Mouse (Mus musculus) lung, postnatal 4 days (tissue): ENCODE data around the gene Scn2b.

ENCODE experiments used
- DNase-seq, 2 experiments: peaks; one replicate each; pipeline ENCODE4 v3.0.0; 2021

Scn2b gene

GRCm38 (mm10) chr9:45117741-45118431 lies at the start of gene Scn2b:
Gene Scn2b, plus strand, starts transcription at chr9:45117782.
- peak; percentile 12 to 39 for DNase-seq

- no peak for DNase-seq
Observed at GRCm38 (mm10) chr9:45071800-45072199, 45.8 kb upstream of the Scn2b start.

GRCm38 (mm10) chr9:45077859-45078258 lies 39.7 kb upstream of the Scn2b start:
- no peak for DNase-seq

- DNase-seq = peak; percentile 10 to 25
Observed at GRCm38 (mm10) chr9:45079011-45079410, 38.6 kb upstream of the Scn2b start, which contains the start of gene Jaml. Gene Jaml, plus strand, starts transcription at chr9:45079183.

- no peak for DNase-seq
Observed at GRCm38 (mm10) chr9:45083132-45083531, 34.5 kb upstream of the Scn2b start.

- DNase-seq = peak in 1 of 2 experiments; percentile 8
Observed at GRCm38 (mm10) chr9:45084556-45084955, 33.0 kb upstream of the Scn2b start.

GRCm38 (mm10) chr9:45085741-45086690 lies 31.6 kb upstream of the Scn2b start:
- DNase-seq = no peak

- DNase-seq = no peak
Observed at GRCm38 (mm10) chr9:45088040-45088439, 29.5 kb upstream of the Scn2b start.

GRCm38 (mm10) chr9:45090811-45091210 lies 26.8 kb upstream of the Scn2b start:
- no peak for DNase-seq

- DNase-seq = peak in 1 of 2 experiments; percentile 9
Observed at GRCm38 (mm10) chr9:45092641-45093040, 24.9 kb upstream of the Scn2b start.

GRCm38 (mm10) chr9:45095149-45095937 lies 22.2 kb upstream of the Scn2b start:
- peak; percentile 38 to 64 for DNase-seq

- DNase-seq = no peak
Observed at GRCm38 (mm10) chr9:45097877-45098276, 19.7 kb upstream of the Scn2b start.

GRCm38 (mm10) chr9:45098426-45098825 lies 19.2 kb upstream of the Scn2b start:
- DNase-seq = no peak

- DNase-seq = no peak
Observed at GRCm38 (mm10) chr9:45102528-45102927, 15.1 kb upstream of the Scn2b start.

GRCm38 (mm10) chr9:45103211-45103979 lies 14.2 kb upstream of the Scn2b start:
- no peak for DNase-seq

- DNase-seq = no peak
Observed at GRCm38 (mm10) chr9:45105596-45106374, 11.8 kb upstream of the Scn2b start.

GRCm38 (mm10) chr9:45115706-45116105 lies 1.9 kb upstream of the Scn2b start:
- peak; percentile 27 to 42 for DNase-seq

- no peak for DNase-seq
Observed at GRCm38 (mm10) chr9:45116819-45117218, 763 bp upstream of the Scn2b start.

GRCm38 (mm10) chr9:45118552-45118951 lies 970 bp downstream of the Scn2b start:
- no peak for DNase-seq

- DNase-seq = no peak
Observed at GRCm38 (mm10) chr9:45119316-45119953, 1.9 kb downstream of the Scn2b start.
